ENCODE assay signal across 8 mouse cellular contexts in genomic region chr2:24949421-24950188, GRCm38 (mm10). TPM values are rescaled to one million over a fixed set of nuclear protein-coding genes. Genes with fewer than 3 reads are reported as not detected.
DNase-seq lines count a peak whose midpoint lies in the region; ATAC-seq and TF ChIP-seq lines count a peak whose summit lies in the region.

Gene Zmynd19, plus strand, starts transcription at chr2:24949792.

- H3K4me3 ChIP-seq in bone marrow macrophage, adult 2 months (ENCODE audit: insufficient read depth, low read length), result peak within 1 kb of the TSS; percentile 93
- H3K4me3 ChIP-seq in embryonic fibroblast, embryonic 13.5 days (ENCODE audit: insufficient read depth, low read length), result peak within 1 kb of the TSS; percentile 85
- peak within 1 kb of the TSS; percentile 97 for H3K4me3 ChIP-seq in heart, embryonic 10.5 days
- peak within 1 kb of the TSS; percentile 69 for H3K4me3 ChIP-seq in kidney, embryonic 15.5 days (replicated peaks)

- peak; percentile 97 for DNase-seq in A20 (ENCODE audit: low read depth, low spot score)
- peak; percentile 98 for DNase-seq in heart, embryonic 10.5 days (ENCODE audit: low spot score)
- DNase-seq in liver, result peak; percentile 99
- DNase-seq in spleen, postnatal 4 days (ENCODE audit: low spot score in 2 of 2), result peak; percentile 99

- TF ChIP-seq POLR2A in bone marrow macrophage, adult 2 months (IDR thresholded peaks at IDR 0.05; ENCODE audit: borderline replicate concordance, low read depth, low read length), result no peak
- TF ChIP-seq POLR2A in embryonic fibroblast, embryonic 13.5 days (IDR thresholded peaks at IDR 0.05; ENCODE audit: low read depth, low read length), result peak; percentile 63

- no peaks in the 10 kb centered on the region for H3K9me3 ChIP-seq in heart, embryonic 10.5 days
- H3K9me3 ChIP-seq in kidney, embryonic 15.5 days (replicated peaks), result no peaks in the 10 kb centered on the region

- TF ChIP-seq CTCF in bone marrow macrophage, adult 2 months (IDR thresholded peaks at IDR 0.05; ENCODE audit: low read depth, low read length), result no peak
- no peak for TF ChIP-seq CTCF in embryonic fibroblast, embryonic 13.5 days (IDR thresholded peaks at IDR 0.05; ENCODE audit: borderline replicate concordance, insufficient read depth, low read length)

- peak; percentile 99 for ATAC-seq in kidney, embryonic 15.5 days (replicated peaks; ENCODE audit: low FRiP score)
- ATAC-seq in monocyte, adult 5-6 weeks (replicated peaks; ENCODE audit: insufficient number of reproducible peaks, low FRiP score, low TSS enrichment, poor library complexity, severe bottlenecking), result peak; percentile 96

- H3K4me2 ChIP-seq in kidney, embryonic 15.5 days, result peak within 1 kb of the TSS; percentile 78

- H3K27me3 ChIP-seq in heart, embryonic 10.5 days (ENCODE audit: insufficient read depth, poor library complexity, severe bottlenecking), result peaks cover 11% of the 10 kb centered on the region; the same call in 1 of the 2 replicates
- H3K27me3 ChIP-seq in kidney, embryonic 15.5 days, result no peaks in the 10 kb centered on the region

- peaks cover 10% of the 10 kb centered on the region for H3K4me1 ChIP-seq in bone marrow macrophage, adult 2 months (ENCODE audit: control insufficient read depth, insufficient read depth, low read length)
- H3K4me1 ChIP-seq in embryonic fibroblast, embryonic 13.5 days (ENCODE audit: control insufficient read depth, insufficient read depth, low read length), result no peaks in the 10 kb centered on the region
- peaks cover 20% of the 10 kb centered on the region for H3K4me1 ChIP-seq in heart, embryonic 10.5 days
- peaks cover 16% of the 10 kb centered on the region for H3K4me1 ChIP-seq in kidney, embryonic 15.5 days

- H3K36me3 ChIP-seq in heart, embryonic 10.5 days, result peaks cover 30% of the 10 kb centered on the region
- H3K36me3 ChIP-seq in kidney, embryonic 15.5 days, result peaks cover 30% of the 10 kb centered on the region

- H3K9ac ChIP-seq in kidney, embryonic 15.5 days, result peak within 1 kb of the TSS; percentile 80

- WGBS in heart, embryonic 10.5 days, result under 1% methylated on average over 107 of the region's 108 CpGs
- under 1% methylated on average over 99 of the region's 108 CpGs for WGBS in kidney, embryonic 15.5 days

- 0 out of 2 replicates have a peak within 1 kb of the TSS, but pooled peaks have one; percentile 14 for H3K27ac ChIP-seq in bone marrow macrophage, adult 2 months (ENCODE audit: insufficient read depth, low read depth, low read length)
- no peak within 1 kb of the TSS for H3K27ac ChIP-seq in embryonic fibroblast, embryonic 13.5 days (ENCODE audit: insufficient read depth, low read length)
- peak within 1 kb of the TSS; percentile 94 for H3K27ac ChIP-seq in heart, embryonic 10.5 days
- peak within 1 kb of the TSS; percentile 78 for H3K27ac ChIP-seq in kidney, embryonic 15.5 days

RNA-seq across cellular contexts. Expression of gene Zmynd19, which starts in this region (rescaled TPM):
- polyA plus RNA-seq in bone marrow macrophage, adult 2 months (2012; ENCODE audit: insufficient read depth, insufficient read length, missing spikeins), result 6.5 and 7.6 TPM in 2 replicates
- 24.7 and 28.7 TPM in 2 replicates for polyA plus RNA-seq in embryonic fibroblast, embryonic 13.5 days (2011; ENCODE audit: insufficient read length, low read depth, missing spikeins)
- 16.8 and 20.8 TPM in 2 replicates for polyA plus RNA-seq in heart, embryonic 10.5 days (2016; fragmentation: Nextera tagmentation; extraction: Ambion mirVana)
- polyA plus RNA-seq in kidney, embryonic 15.5 days (2015; fragmentation: Nextera tagmentation; extraction: Ambion mirVana), result 15.9 and 22.9 TPM in 2 replicates
- total RNA-seq in monocyte, adult 5-6 weeks (2017), result 3.3 to 10.5 TPM (median 7.3 TPM) in 3 replicates
